Mouse (Mus musculus) intestine, postnatal 0 days (tissue): ENCODE data around the gene Rps11. TPM values are rescaled to one million over a fixed set of nuclear protein-coding genes. Genes with fewer than 3 reads are reported as not detected.

ENCODE experiments used
- ATAC-seq: fragments of 200-750 bp; cut with Nextera tagmentation; 2 replicates; pipeline ENCODE4 v1.8.0; 2017; ENCODE audit warnings: mild to moderate bottlenecking, moderate TSS enrichment, moderate library complexity
- H3K27ac ChIP-seq: fragments of 300-500 bp; sonication (generic); 2 replicates; pipeline ENCODE4 v1.5.1; 2014; ENCODE audit warnings: mild to moderate bottlenecking, low read depth, low read length, moderate library complexity
- H3K27me3 ChIP-seq: fragments of 300-500 bp; sonication (generic); replicated peaks from 2 replicates; pipeline ENCODE4 v1.6.1; 2014; ENCODE audit warnings: low read length, mixed read lengths; ENCODE audit not compliant: control insufficient read depth, insufficient read depth
- H3K36me3 ChIP-seq: fragments of 300-500 bp; sonication (generic); 2 replicates; pipeline ENCODE4 v1.6.1; 2014; ENCODE audit warnings: mild to moderate bottlenecking, moderate library complexity; ENCODE audit not compliant: control insufficient read depth, insufficient read depth
- H3K4me1 ChIP-seq: fragments of 300-500 bp; sonication (generic); replicated peaks from 2 replicates; pipeline ENCODE4 v1.6.1; 2014; ENCODE audit warnings: antibody characterized with exemption, low read length, mixed read lengths; ENCODE audit not compliant: control insufficient read depth, insufficient read depth
- H3K4me2 ChIP-seq: fragments of 300-500 bp; sonication (generic); replicated peaks from 2 replicates; pipeline ENCODE4 v1.6.1; 2014; ENCODE audit warnings: low read depth, mild to moderate bottlenecking, moderate library complexity
- H3K4me3 ChIP-seq: fragments of 300-500 bp; sonication (generic); 2 replicates; pipeline ENCODE4 v1.5.1; 2014; ENCODE audit warnings: low read depth, low read length
- H3K9ac ChIP-seq: fragments of 300-500 bp; sonication (generic); 2 replicates; pipeline ENCODE4 v1.6.1; 2014; ENCODE audit warnings: mild to moderate bottlenecking, low read depth, low read length
- H3K9me3 ChIP-seq: fragments of 300-500 bp; sonication (generic); 2 replicates; pipeline ENCODE4 v1.6.1; 2016; ENCODE audit warnings: mixed run types; ENCODE audit not compliant: control insufficient read depth
- CTCF ChIP-seq: sonication (generic); IDR thresholded peaks from 2 replicates; pipeline ENCODE4 v1.5.1; 2016; ENCODE audit warnings: low read depth, mild to moderate bottlenecking, control low read depth, antibody characterized with exemption, moderate library complexity
- WGBS: fragments of 180-500 bp; shearing (Covaris S2); extraction: QIAGEN DNeasy Blood & Tissue Kit; methylation state at CpG from one replicate; pipeline ENCODE4 v1.1.7; 2014; 5-methylcytosine and 5-hydroxymethylcytosine counted together
- polyA plus RNA-seq: library from polyadenylated mRNA; unstranded; fragments of >200 nt; fragmentation: Nextera tagmentation; extraction: Ambion mirVana; gene quantifications from 2 replicates; pipeline ENCODE4 v1.2.1, GENCODE M21; 2015

The Rps11 gene
- polyA plus RNA-seq, 1 experiment from 2014 or later: 1,755 TPM

DNA sequence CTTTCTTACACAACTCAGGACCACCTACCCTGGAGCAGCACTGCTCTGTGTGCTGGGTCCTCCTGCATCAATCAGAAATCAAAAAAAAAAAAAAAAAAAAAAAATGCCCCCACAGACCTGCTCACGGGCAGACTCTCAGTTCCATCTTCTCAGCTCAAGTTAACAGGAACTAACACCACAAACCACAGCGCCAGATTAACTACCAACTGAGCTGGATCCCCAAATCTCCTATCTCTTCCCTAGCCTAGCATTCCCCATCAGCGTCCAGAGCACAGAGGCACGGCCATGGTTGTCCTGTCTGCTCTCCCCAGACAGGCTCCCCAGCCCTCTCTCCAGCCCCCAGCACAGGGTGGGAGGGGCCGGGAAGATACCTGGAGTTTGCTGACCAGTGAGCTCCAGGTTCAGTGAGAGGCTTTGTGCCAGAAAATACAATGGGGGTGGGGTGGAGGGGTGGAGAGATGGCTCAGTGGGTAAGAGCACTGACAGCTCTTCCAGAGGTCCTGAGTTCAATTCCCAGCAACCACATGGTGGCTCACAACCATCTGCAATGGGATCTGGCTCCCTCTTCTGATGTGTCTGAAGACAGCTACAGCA, 17.1 kb downstream of the Rps11 start:
- WGBS: 79% methylated on average over 5 of the region's 5 CpGs
- no peak overlapping the region for H3K4me2 ChIP-seq
- H3K9me3 ChIP-seq: no peaks in the 10 kb centered on the region
- no peak for TF ChIP-seq CTCF
- no peaks in the 10 kb centered on the region; the same call in 1 of the 2 replicates for H3K4me1 ChIP-seq
- H3K4me3 ChIP-seq: no peak overlapping the region
- H3K27me3 ChIP-seq: no peaks in the 10 kb centered on the region
- H3K36me3 ChIP-seq: peaks cover 7% of the 10 kb centered on the region; the same call in 1 of the 2 replicates
- ATAC-seq: no peak
- no peak overlapping the region; the same call in 1 of the 2 replicates for H3K27ac ChIP-seq
- no peak overlapping the region for H3K9ac ChIP-seq

- no peak for TF ChIP-seq CTCF
- Histone ChIP-seq H3K27ac (peak overlapping the region; percentile 77; the same call in 1 of the 2 replicates), H3K36me3 (peaks cover 14% of the 10 kb centered on the region; the same call in 1 of the 2 replicates), H3K9me3 (no peaks in the 10 kb centered on the region), H3K4me3 (no peak overlapping the region), H3K4me1 (no peaks in the 10 kb centered on the region; the same call in none of the 2 replicates), H3K9ac (no peak overlapping the region), H3K27me3 (no peaks in the 10 kb centered on the region), H3K4me2 (no peak overlapping the region)
- ATAC-seq: no peak
- 63% methylated on average over 6 of the region's 6 CpGs for WGBS
Measured at GRCm38 (mm10) chr7:45106441-45106840, 17.8 kb downstream of the Rps11 start.

DNA sequence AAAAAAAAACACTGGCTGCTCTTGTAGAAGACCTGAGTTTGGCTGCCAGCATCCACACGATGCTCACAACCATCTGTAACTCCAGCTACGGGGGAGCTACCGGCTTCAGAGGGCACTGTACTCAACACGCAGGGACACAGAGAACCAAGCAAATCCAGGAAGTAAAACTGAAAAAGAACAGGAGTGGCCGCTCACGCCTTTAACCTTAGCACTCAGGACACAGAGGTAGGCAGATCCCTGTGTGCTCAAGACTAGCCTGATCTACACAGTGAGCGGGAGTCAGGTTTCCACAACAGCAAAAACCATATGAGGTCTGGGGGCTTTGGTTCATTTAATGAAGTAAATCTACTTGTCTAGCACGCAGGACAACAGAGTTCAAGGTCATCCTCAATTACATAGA, 18.7 kb downstream of the Rps11 start:
- H3K9me3 ChIP-seq: no peaks in the 10 kb centered on the region
- H3K36me3 ChIP-seq: peaks cover 14% of the 10 kb centered on the region; the same call in 1 of the 2 replicates
- peak overlapping the region; percentile 77 for H3K27ac ChIP-seq
- H3K27me3 ChIP-seq: no peaks in the 10 kb centered on the region
- WGBS: 36% methylated on average over 8 of the region's 8 CpGs
- no peaks in the 10 kb centered on the region; the same call in none of the 2 replicates for H3K4me1 ChIP-seq
- TF ChIP-seq CTCF: no peak
- H3K4me2 ChIP-seq: no peak overlapping the region
- ATAC-seq: peak; percentile 58
- H3K4me3 ChIP-seq: no peak overlapping the region
- no peak overlapping the region for H3K9ac ChIP-seq

GRCm38 (mm10) chr7:45104941-45105340, 19.3 kb downstream of the Rps11 start:
- Histone ChIP-seq H3K4me3 (no peak overlapping the region), H3K27me3 (no peaks in the 10 kb centered on the region), H3K9me3 (no peaks in the 10 kb centered on the region), H3K36me3 (peaks cover 14% of the 10 kb centered on the region; the same call in 1 of the 2 replicates), H3K4me1 (no peaks in the 10 kb centered on the region; the same call in none of the 2 replicates), H3K27ac (peak overlapping the region; percentile 77), H3K4me2 (no peak overlapping the region), H3K9ac (peak overlapping the region; percentile 37; the same call in 1 of the 2 replicates)
- no peak for TF ChIP-seq CTCF
- 81% methylated on average over 5 of the region's 5 CpGs for WGBS
- no peak for ATAC-seq

DNA sequence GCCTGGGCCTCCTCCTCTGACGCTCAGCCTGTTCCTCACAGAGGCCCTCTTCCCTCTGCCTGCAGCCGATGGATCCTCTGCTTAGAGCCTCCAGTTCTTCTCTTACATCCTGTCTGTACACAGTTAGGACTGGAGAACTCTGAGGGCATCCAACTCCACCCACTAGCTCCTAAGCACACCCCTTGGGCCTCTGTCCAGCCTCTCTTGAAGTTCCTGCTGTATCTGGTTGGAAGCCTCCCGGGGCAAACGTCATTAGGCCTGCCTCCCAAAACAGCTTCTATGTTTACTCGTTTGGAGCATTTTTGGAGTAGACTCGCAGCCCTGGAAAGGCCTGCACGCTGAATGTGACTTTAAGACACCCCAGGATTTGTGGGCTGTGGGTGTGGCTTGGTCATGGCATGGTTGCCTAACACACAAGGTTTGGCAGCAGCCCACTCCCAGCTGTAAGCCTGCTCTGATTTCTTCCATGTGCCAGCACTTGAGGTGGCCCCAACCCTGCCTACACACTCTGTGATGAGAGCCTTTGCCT, 20.5 kb downstream of the Rps11 start, which contains the start of gene Fcgrt:
TSS of gene Fcgrt (minus strand) at position 200 of the 529 bp plus-strand sequence.
- Histone ChIP-seq H3K9me3 (no peaks in the 10 kb centered on the region), H3K4me2 (peak within 1 kb of the TSS; percentile 67), H3K27ac (peak within 1 kb of the TSS; percentile 85), H3K9ac (peak within 1 kb of the TSS; percentile 71), H3K4me3 (peak within 1 kb of the TSS; percentile 45), H3K27me3 (no peaks in the 10 kb centered on the region), H3K36me3 (peaks cover 14% of the 10 kb centered on the region; the same call in 1 of the 2 replicates), H3K4me1 (no peaks in the 10 kb centered on the region; the same call in none of the 2 replicates)
- TF ChIP-seq CTCF: 0 out of 2 replicates have a peak, but pooled peaks have one; percentile 3
- peak; percentile 84 for ATAC-seq
- WGBS: 5% methylated on average over 7 of the region's 7 CpGs

DNA sequence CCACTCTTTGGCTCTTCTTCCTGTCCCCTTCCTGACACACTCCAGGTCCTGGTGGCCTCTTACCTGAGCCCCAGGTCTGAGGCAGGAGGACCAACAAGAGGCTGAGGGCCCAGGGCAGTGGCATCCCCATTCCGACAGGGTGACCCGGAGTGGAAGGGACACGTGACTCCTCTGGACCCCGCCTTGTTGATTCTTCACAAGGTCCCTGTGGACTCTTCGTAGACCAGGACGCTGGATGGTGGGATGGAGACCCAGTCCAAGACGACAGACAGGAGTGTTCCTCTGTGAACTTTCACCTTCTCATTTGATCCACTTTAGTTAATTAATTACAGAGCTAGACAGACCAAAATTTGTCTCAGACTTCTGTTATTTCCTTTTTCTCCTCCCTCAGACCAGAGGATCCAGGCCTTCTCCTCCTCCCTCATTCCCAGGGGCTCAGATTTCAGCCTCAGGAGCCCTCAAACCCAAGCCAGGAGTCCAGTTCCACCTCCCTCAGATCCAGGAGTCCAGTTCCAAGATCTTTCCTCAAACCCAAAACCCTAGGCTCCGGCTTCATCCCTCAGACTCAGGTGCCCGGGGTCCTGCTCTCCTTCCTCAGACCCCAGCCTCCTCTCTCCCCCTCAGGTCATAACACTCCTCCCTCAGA, 21.2 kb downstream of the Rps11 start:
- H3K36me3 ChIP-seq: peaks cover 14% of the 10 kb centered on the region; the same call in 1 of the 2 replicates
- no peaks in the 10 kb centered on the region for H3K27me3 ChIP-seq
- no peaks in the 10 kb centered on the region; the same call in none of the 2 replicates for H3K4me1 ChIP-seq
- ATAC-seq: peak; percentile 10; the same call in 1 of the 2 replicates
- TF ChIP-seq CTCF: no peak
- H3K9ac ChIP-seq: peak overlapping the region; percentile 71
- peak overlapping the region; percentile 45 for H3K4me3 ChIP-seq
- peak overlapping the region; percentile 67 for H3K4me2 ChIP-seq
- peak overlapping the region; percentile 85 for H3K27ac ChIP-seq
- WGBS: 27% methylated on average over 9 of the region's 9 CpGs
- H3K9me3 ChIP-seq: no peaks in the 10 kb centered on the region
